Mouse (Mus musculus) hindbrain, embryonic 11.5 days (tissue): ENCODE results near the gene Gapvd1. TPM values are rescaled to one million over a fixed set of nuclear protein-coding genes. Genes with fewer than 3 reads are reported as not detected.
A peak's percentile ranks its signal among the peaks of the same experiment; 100 is the strongest.

Experiments
- ATAC-seq: fragments of 200-750 bp; cut with Nextera tagmentation; 2 replicates; pipeline ENCODE4 v1.8.0; 2017; ENCODE audit warnings: mild to moderate bottlenecking, moderate TSS enrichment, moderate library complexity; ENCODE audit not compliant: low FRiP score
- DNase-seq: peaks from one replicate; pipeline ENCODE4 v3.0.0-alpha.2; 2015; ENCODE audit warnings: low spot score
- H3K27ac ChIP-seq: fragments of 300-500 bp; sonication (generic); 2 replicates; pipeline ENCODE4 v1.5.1; 2014; ENCODE audit warnings: mild to moderate bottlenecking, low read depth, low read length
- H3K27me3 ChIP-seq: fragments of 300-500 bp; sonication (generic); 2 replicates; pipeline ENCODE4 v1.6.1; 2014; ENCODE audit warnings: mild to moderate bottlenecking, low read length, moderate library complexity, mixed read lengths; ENCODE audit not compliant: control insufficient read depth, insufficient read depth
- H3K36me3 ChIP-seq: fragments of 300-500 bp; sonication (generic); 2 replicates; pipeline ENCODE4 v1.6.1; 2014; ENCODE audit warnings: mild to moderate bottlenecking, low read length, moderate library complexity, mixed read lengths; ENCODE audit not compliant: control insufficient read depth, insufficient read depth
- H3K4me1 ChIP-seq: fragments of 300-500 bp; sonication (generic); replicated peaks from 2 replicates; pipeline ENCODE4 v1.6.1; 2014; ENCODE audit warnings: low read length, mixed read lengths; ENCODE audit not compliant: control insufficient read depth, insufficient read depth
- H3K4me2 ChIP-seq: fragments of 300-500 bp; sonication (generic); replicated peaks from 2 replicates; pipeline ENCODE4 v1.6.1; 2014; ENCODE audit warnings: mild to moderate bottlenecking, low read depth, low read length
- H3K4me3 ChIP-seq: fragments of 300-500 bp; sonication (generic); 2 replicates; pipeline ENCODE4 v1.5.1; 2014; ENCODE audit warnings: low read depth, low read length
- H3K9ac ChIP-seq: fragments of 300-500 bp; sonication (generic); 2 replicates; pipeline ENCODE4 v1.6.1; 2014; ENCODE audit warnings: low read depth, low read length
- H3K9me3 ChIP-seq: fragments of 300-500 bp; sonication (generic); 2 replicates; pipeline ENCODE4 v1.6.1; 2016; ENCODE audit warnings: low read length; ENCODE audit not compliant: control insufficient read depth
- WGBS: fragments of 180-500 bp; shearing (Covaris S2); extraction: QIAGEN DNeasy Blood & Tissue Kit; methylation state at CpG from one replicate; pipeline ENCODE4 v1.1.7; 2014; 5-methylcytosine and 5-hydroxymethylcytosine counted together
- polyA plus RNA-seq: library from polyadenylated mRNA; unstranded; fragments of >200 nt; fragmentation: Nextera tagmentation; extraction: Ambion mirVana; gene quantifications from 2 replicates; pipeline ENCODE4 v1.2.1, GENCODE M21; 2014

The Gapvd1 gene
- polyA plus RNA-seq, 1 experiment from 2014 or later = 94.0 TPM

DNA sequence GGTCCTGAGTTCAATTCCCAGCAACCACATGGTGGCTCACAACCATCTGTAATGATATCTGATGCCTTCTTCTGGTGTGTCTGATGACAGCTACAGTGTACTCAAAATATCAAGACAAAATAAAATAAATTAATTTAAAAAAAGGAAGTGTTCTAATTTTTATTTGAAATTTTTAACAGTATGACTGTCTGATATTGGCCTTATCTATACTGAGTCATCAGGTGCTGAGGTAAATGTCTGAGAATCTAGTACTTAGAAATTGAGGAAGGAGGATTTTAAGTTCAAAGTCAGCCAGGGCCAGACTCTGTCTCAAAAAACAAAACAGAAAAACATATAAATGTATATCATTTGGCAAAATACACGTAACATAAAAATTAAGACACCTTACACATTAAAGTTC is 46.4 kb downstream of the Gapvd1 start:
- ATAC-seq = no peak
- no peaks in the 10 kb centered on the region for H3K27me3 ChIP-seq
- H3K4me3 ChIP-seq = no peak overlapping the region
- H3K4me2 ChIP-seq = no peak overlapping the region
- H3K9ac ChIP-seq = no peak overlapping the region
- no peaks in the 10 kb centered on the region for H3K4me1 ChIP-seq
- peaks cover 19% of the 10 kb centered on the region for H3K36me3 ChIP-seq
- 100% methylated on average over 1 of the region's 1 CpGs for WGBS
- H3K9me3 ChIP-seq = no peaks in the 10 kb centered on the region
- DNase-seq = no peak
- no peak overlapping the region for H3K27ac ChIP-seq

DNA sequence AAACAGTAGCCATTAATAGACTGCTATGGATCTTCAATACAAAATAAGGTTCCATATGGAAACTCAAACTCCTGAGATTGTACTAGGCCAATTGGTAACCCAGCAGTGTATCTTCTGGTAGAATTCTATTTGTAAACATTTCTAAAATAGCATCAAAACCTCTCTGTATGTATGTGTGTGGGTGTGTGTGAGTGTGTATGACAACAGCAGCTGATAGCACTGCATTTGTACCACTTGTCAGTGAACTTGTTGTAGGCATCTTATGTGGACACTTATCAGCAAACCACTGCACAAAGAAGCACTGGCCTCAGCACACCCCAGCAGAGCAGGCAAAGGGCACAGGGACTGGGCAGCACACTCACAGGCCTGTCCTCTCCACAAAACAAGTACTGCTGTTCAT is 58.4 kb downstream of the Gapvd1 start:
- H3K4me1 ChIP-seq = no peaks in the 10 kb centered on the region
- no peaks in the 10 kb centered on the region for H3K9me3 ChIP-seq
- H3K27me3 ChIP-seq = no peaks in the 10 kb centered on the region
- no peak for DNase-seq
- ATAC-seq = no peak
- H3K36me3 ChIP-seq = peaks cover 10% of the 10 kb centered on the region
- H3K27ac ChIP-seq = no peak overlapping the region
- H3K4me3 ChIP-seq = no peak overlapping the region
- no peak overlapping the region for H3K4me2 ChIP-seq
- H3K9ac ChIP-seq = no peak overlapping the region

DNA sequence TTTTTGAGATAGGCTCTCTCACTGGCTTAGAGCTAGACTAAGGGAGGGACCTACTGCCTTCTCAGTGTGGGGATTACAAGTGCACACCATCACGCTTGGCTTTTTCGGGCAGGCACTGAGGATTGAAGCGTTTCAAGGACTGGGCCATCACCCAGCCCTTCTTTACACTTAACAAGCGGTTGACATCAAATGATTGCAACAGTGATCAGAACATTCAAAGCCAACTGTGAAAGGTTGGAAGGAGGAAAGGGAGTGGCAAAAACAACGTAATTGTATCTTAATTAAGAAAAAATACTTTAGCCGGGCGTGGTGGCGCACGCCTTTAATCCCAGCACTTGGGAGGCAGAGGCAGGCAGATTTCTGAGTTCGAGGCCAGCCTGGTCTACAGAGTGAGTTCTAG is 62.2 kb downstream of the Gapvd1 start:
- no peak for ATAC-seq
- Histone ChIP-seq H3K9me3 (no peaks in the 10 kb centered on the region), H3K4me2 (no peak overlapping the region), H3K36me3 (peaks cover 7% of the 10 kb centered on the region), H3K4me1 (no peaks in the 10 kb centered on the region), H3K9ac (no peak overlapping the region), H3K27ac (no peak overlapping the region), H3K27me3 (no peaks in the 10 kb centered on the region), H3K4me3 (no peak overlapping the region)
- WGBS = 95% methylated on average over 10 of the region's 10 CpGs
- no peak for DNase-seq

DNA sequence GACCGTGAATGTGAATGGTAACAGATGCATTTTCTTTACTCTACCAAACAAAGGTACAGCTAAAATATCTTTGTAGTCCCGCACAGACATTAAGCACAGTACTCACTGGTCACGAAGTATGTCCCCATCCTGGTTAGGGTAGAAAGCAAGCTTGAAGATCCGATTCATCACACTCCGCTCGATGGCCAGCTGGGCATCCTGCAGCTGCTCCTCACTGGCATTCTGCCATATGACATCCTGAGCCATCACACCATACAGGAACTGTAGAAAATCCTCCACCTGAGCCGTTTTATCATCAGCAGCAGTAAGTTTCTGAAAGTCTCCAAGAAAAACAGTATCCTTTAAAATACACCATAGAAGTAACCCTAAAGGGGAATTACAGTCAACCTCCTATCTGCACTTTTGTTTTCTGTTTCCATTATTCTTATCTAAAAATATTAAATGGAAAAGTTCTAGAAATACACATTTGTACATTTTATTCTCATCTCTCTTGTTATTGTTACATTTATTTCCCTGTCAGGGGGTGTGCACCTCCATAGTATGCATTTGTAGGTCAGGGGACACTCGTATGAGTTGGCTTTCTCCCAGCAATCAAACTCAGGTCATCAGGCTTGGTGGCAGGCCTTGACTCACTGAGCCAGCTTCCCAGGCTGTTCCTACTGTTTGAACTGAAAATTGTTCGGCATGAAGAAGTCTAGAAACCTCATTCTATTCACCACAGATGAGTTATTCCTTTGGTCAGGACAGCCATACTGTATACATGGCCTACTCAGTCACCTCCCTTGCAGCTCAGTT is 70.8 kb downstream of the Gapvd1 start:
- Histone ChIP-seq H3K4me2 (no peak overlapping the region), H3K27me3 (no peaks in the 10 kb centered on the region), H3K9me3 (no peaks in the 10 kb centered on the region), H3K9ac (no peak overlapping the region), H3K4me1 (no peaks in the 10 kb centered on the region), H3K4me3 (no peak overlapping the region), H3K27ac (no peak overlapping the region), H3K36me3 (peaks cover 5% of the 10 kb centered on the region)
- 94% methylated on average over 9 of the region's 9 CpGs for WGBS
- DNase-seq = no peak
- ATAC-seq = no peak

DNA sequence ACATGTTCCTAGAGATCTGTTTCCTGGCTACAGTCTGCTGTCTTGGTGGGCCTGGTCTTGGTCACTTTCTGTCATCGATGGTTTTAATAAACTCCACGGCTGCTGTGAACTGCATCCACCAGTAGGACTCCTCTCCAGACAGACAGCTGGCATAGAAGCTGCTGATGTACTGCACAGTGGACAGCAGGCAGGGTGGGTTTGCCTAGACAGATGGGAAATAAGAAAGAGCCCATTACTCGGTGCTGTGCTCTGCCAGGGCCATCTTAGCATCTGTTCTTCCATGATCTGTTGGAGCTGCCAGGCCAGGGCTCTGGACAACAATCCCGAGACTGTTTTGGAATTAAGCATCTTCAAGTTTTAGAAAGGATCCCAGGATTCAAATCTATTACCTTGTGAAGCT is 77.1 kb downstream of the Gapvd1 start:
- Histone ChIP-seq H3K36me3 (peaks cover 5% of the 10 kb centered on the region), H3K4me1 (no peaks in the 10 kb centered on the region), H3K9ac (no peak overlapping the region), H3K9me3 (no peaks in the 10 kb centered on the region), H3K4me2 (no peak overlapping the region), H3K27me3 (no peaks in the 10 kb centered on the region), H3K27ac (no peak overlapping the region), H3K4me3 (no peak overlapping the region)
- ATAC-seq (no peak), DNase-seq (no peak)
- 90% methylated on average over 4 of the region's 4 CpGs for WGBS

DNA sequence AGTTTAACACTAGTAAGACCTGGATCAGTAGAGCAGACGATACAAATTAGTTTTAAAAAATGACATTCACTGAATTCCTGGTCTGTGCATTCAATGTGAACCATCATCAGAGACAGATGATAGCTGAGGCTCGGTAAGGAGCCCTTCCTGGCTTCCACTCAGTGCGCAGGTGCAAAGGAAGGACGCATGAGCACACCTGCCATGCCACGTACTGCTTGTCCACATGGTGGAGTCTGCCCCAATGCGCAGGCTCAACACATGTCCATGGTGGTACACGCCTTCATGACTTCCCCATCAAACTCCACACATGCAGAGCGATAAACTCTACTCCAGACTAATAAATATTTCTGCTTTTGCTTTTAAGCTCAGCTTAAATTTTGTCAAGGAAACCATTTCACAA is 78.0 kb downstream of the Gapvd1 start:
- WGBS = 94% methylated on average over 8 of the region's 8 CpGs
- H3K36me3 ChIP-seq = peaks cover 5% of the 10 kb centered on the region

DNA sequence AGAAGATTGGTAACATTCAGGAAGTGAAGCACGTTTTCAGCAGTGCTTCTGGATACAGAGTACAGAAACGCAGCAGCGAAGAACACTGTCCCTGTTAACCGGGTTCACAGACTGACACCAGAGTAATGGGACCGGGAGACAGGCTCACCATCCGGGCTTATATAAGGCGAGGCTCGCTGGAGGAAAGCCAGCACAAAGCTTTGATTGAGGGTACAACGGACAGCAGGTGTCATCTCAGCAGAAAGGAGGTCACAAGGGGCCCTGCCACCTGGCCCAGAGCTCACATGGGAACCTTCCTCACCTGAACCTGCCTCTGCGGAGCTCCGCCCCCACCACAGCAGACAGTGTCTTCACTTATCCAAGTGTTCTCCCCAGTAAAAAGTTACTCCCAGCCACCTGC is 81.2 kb downstream of the Gapvd1 start:
- H3K27me3 ChIP-seq = no peaks in the 10 kb centered on the region
- DNase-seq (no peak), ATAC-seq (no peak)
- H3K4me2 ChIP-seq = no peak overlapping the region
- H3K9ac ChIP-seq = no peak overlapping the region
- H3K27ac ChIP-seq = no peak overlapping the region
- H3K36me3 ChIP-seq = peaks cover 2% of the 10 kb centered on the region; the same call in 1 of the 2 replicates
- WGBS = 91% methylated on average over 11 of the region's 11 CpGs
- no peak overlapping the region for H3K4me3 ChIP-seq
- H3K9me3 ChIP-seq = no peaks in the 10 kb centered on the region
- H3K4me1 ChIP-seq = no peaks in the 10 kb centered on the region

More for the DNA sequence above, 78.0 kb downstream of the Gapvd1 start:
- H3K4me1 ChIP-seq = no peaks in the 10 kb centered on the region
- H3K9ac ChIP-seq = no peak overlapping the region
- H3K9me3 ChIP-seq = no peaks in the 10 kb centered on the region
- DNase-seq (no peak), ATAC-seq (no peak)
- H3K4me2 ChIP-seq = no peak overlapping the region
- H3K4me3 ChIP-seq = no peak overlapping the region
- H3K27me3 ChIP-seq = no peaks in the 10 kb centered on the region
- no peak overlapping the region for H3K27ac ChIP-seq

DNA sequence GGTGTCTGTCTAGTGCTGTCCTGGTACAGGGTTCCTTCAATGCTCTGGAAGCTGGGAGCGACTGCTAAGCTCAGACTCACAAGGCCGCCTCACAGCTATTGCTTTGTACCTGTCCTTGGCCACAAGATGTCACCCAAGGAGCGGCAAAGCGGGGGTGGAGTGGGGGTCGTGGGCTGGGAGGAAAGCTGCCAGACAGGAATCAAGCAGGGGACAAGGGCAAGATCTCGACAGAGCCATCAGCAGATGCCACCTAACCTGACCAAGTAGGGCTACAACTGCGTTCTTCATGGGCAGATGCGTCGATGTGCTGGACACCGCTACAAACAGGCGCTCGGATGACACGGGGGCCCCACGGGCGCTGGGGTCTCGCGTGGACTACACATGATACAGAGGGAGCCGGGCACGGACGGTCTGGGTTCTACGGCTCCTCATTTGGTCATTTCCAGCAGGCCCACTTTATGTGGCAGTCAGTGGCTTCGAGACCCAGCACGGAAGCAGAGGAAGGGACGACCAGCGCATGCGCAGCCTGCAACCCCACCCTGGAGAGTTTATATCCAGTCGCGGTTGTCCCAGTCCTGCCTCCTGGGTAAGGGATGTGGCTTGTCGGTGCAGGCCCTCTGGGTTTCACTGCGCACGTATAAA is 83.5 kb downstream of the Gapvd1 start:
- Histone ChIP-seq H3K9me3 (no peaks in the 10 kb centered on the region), H3K4me2 (peak overlapping the region; percentile 76), H3K27me3 (no peaks in the 10 kb centered on the region), H3K36me3 (no peaks in the 10 kb centered on the region), H3K4me1 (peaks cover 5% of the 10 kb centered on the region; the same call in 1 of the 2 replicates), H3K4me3 (peak overlapping the region; percentile 36), H3K27ac (peak overlapping the region; percentile 58; the same call in 1 of the 2 replicates), H3K9ac (peak overlapping the region; percentile 63)
- DNase-seq (peak; percentile 71), ATAC-seq (peak; percentile 63)
- WGBS = 28% methylated on average over 31 of the region's 31 CpGs

DNA sequence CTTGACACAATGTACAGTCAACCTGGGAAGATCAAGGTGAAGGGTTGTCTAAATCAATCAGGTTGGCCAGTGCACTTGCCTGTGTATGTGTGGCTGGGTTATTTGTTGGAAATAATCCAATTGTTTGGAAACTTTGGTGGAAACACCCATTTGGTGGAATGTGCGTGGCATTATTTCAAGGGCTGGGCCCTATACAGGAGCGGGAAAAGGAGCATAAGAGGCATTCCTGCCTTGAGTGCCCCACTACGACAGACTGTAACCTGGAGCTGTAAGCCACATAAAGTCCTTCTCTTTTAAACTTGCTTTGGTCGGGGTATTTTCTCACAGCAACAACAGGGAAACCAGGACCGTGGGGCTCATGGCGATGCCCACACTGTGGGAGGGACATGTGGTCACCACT is 84.6 kb downstream of the Gapvd1 start:
- H3K4me1 ChIP-seq = peaks cover 5% of the 10 kb centered on the region; the same call in 1 of the 2 replicates
- H3K36me3 ChIP-seq = no peaks in the 10 kb centered on the region
- ATAC-seq = no peak
- H3K4me3 ChIP-seq = no peak overlapping the region
- H3K27me3 ChIP-seq = no peaks in the 10 kb centered on the region
- H3K9me3 ChIP-seq = no peaks in the 10 kb centered on the region
- no peak overlapping the region for H3K4me2 ChIP-seq
- H3K27ac ChIP-seq = no peak overlapping the region
- 84% methylated on average over 6 of the region's 6 CpGs for WGBS
- no peak for DNase-seq
- H3K9ac ChIP-seq = no peak overlapping the region
